Mouse (Mus musculus) C2C12 (cell line): ENCODE measurements around the gene Gm20388. TPM values are rescaled to one million over a fixed set of nuclear protein-coding genes. Genes with fewer than 3 reads are reported as not detected.

Source experiments
- H3K27me3 ChIP-seq: one replicate; pipeline ENCODE4 v1.6.1; 2011; ENCODE audit not compliant: control insufficient read depth, insufficient read depth, insufficient read length
- H3K36me3 ChIP-seq: one replicate; pipeline ENCODE4 v1.6.1; 2011; ENCODE audit not compliant: control insufficient read depth, insufficient read depth
- H3K4me3 ChIP-seq: one replicate; pipeline ENCODE4 v1.5.1; 2011; ENCODE audit warnings: mild to moderate bottlenecking, control low read depth; ENCODE audit not compliant: poor library complexity, insufficient read depth, severe bottlenecking
- H3K79me2 ChIP-seq: one replicate; pipeline ENCODE4 v1.6.1; 2011; ENCODE audit not compliant: control insufficient read depth, insufficient read depth
- H3K79me3 ChIP-seq: one replicate; pipeline ENCODE4 v1.6.1; 2011; ENCODE audit warnings: low read depth, control low read depth
- H3ac ChIP-seq: one replicate; pipeline ENCODE3; 2011; ENCODE audit warnings: low read depth; ENCODE audit not compliant: control insufficient read depth, insufficient read length
- CEBPB ChIP-seq: IDR thresholded peaks from one replicate; pipeline ENCODE4 v1.6.1; 2011; ENCODE audit warnings: low read depth, mild to moderate bottlenecking, control low read depth, moderate library complexity
- CTCF ChIP-seq: IDR thresholded peaks from one replicate; pipeline ENCODE4 v1.5.1; 2011; ENCODE audit not compliant: control insufficient read depth, insufficient read depth, insufficient read length
- FOSL1 ChIP-seq: IDR thresholded peaks from one replicate; pipeline ENCODE4 v1.8.0; 2011; ENCODE audit warnings: mild to moderate bottlenecking, low read length; ENCODE audit not compliant: poor library complexity, insufficient read depth, severe bottlenecking
- MAX ChIP-seq: IDR thresholded peaks from one replicate; pipeline ENCODE4 v1.6.1; 2011; ENCODE audit warnings: mild to moderate bottlenecking, control low read depth
- MYOD1 ChIP-seq: IDR thresholded peaks from one replicate; pipeline ENCODE4 v1.6.1; 2011; ENCODE audit warnings: low read depth; ENCODE audit not compliant: control insufficient read depth, insufficient read length
- MYOG ChIP-seq: IDR thresholded peaks from one replicate; pipeline ENCODE4 v1.6.1; 2011; ENCODE audit not compliant: control insufficient read depth, insufficient read length; ENCODE audit errors: extremely low read depth
- USF1 ChIP-seq: IDR thresholded peaks from one replicate; pipeline ENCODE4 v1.6.1; 2011; ENCODE audit warnings: low read depth, mild to moderate bottlenecking, control low read depth, moderate library complexity
- polyA plus RNA-seq: library from polyadenylated mRNA; unstranded; fragments of >200 nt; fragmentation: generic; extraction: Trizol; gene quantifications from one replicate; pipeline ENCODE4 v1.2.1, GENCODE M21; 2012; ENCODE audit warnings: missing spikeins

Gm20388 gene
- polyA plus RNA-seq, 1 experiment, result 15.0 TPM

DNA sequence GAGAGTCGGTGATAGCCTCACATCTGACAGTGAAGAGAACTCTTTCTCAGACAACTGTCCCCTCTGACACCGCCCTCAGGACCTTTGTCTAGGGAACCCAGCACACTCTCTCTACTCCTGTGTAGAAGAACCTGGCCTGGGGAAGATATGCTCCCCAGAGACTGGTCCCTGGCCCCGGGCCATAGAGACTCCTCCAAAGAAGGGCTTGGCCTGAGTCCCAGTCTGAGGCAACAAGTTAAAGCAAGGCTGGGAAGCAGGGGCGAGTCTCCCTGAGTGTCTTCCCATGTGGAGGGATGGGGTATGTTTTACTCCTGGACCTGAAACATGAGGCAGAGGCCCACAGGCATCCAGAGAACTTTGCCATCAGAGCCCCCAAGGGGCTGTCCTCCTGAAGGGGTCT lies 2935.0 kb downstream of the Gm20388 start:
- H3K79me2 ChIP-seq, result peaks cover 5% of the 10 kb centered on the region
- H3K4me3 ChIP-seq, result no peak overlapping the region
- no peak overlapping the region for H3ac ChIP-seq
- H3K79me3 ChIP-seq, result no peaks in the 10 kb centered on the region
- no peak for TF ChIP-seq MAX
- no peak for TF ChIP-seq FOSL1
- no peak for TF ChIP-seq CTCF
- no peaks in the 10 kb centered on the region for H3K36me3 ChIP-seq
- peaks cover 4% of the 10 kb centered on the region for H3K27me3 ChIP-seq

GRCm38 (mm10) chr8:122847829-122848561 lies 2937.4 kb downstream of the Gm20388 start, which contains the start of gene Cdh15:
TSS of gene Cdh15 (plus strand) at chr8:122847966.
- no peaks in the 10 kb centered on the region for H3K79me3 ChIP-seq
- no peaks in the 10 kb centered on the region for H3K27me3 ChIP-seq
- TF ChIP-seq CTCF (no peak), MAX (peak; percentile 28), MYOD1 (peak; percentile 98)
- peaks cover 13% of the 10 kb centered on the region for H3K79me2 ChIP-seq
- H3K4me3 ChIP-seq, result peak within 1 kb of the TSS; percentile 31
- no peaks in the 10 kb centered on the region for H3K36me3 ChIP-seq
- peak within 1 kb of the TSS; percentile 80 for H3ac ChIP-seq

- H3K79me3 ChIP-seq, result no peaks in the 10 kb centered on the region
- peaks cover 15% of the 10 kb centered on the region for H3K79me2 ChIP-seq
- TF ChIP-seq FOSL1 (no peak), USF1 (no peak), MYOD1 (peak; percentile 85), MAX (no peak), CEBPB (no peak), CTCF (no peak)
- H3K4me3 ChIP-seq, result peak overlapping the region; percentile 31
- H3ac ChIP-seq, result peak overlapping the region; percentile 80
- H3K27me3 ChIP-seq, result no peaks in the 10 kb centered on the region
- H3K36me3 ChIP-seq, result no peaks in the 10 kb centered on the region
These were observed 2938.7 kb downstream of the Gm20388 start for GRCm38 (mm10) chr8:122849152-122849910.

- no peak overlapping the region for H3K4me3 ChIP-seq
- peak overlapping the region; percentile 20 for H3ac ChIP-seq
These were observed 2940.1 kb downstream of the Gm20388 start for GRCm38 (mm10) chr8:122850641-122851240.

GRCm38 (mm10) chr8:122851692-122852545 lies 2941.3 kb downstream of the Gm20388 start:
- Histone ChIP-seq H3ac (no peak overlapping the region), H3K79me2 (peaks cover 15% of the 10 kb centered on the region), H3K27me3 (no peaks in the 10 kb centered on the region), H3K36me3 (no peaks in the 10 kb centered on the region), H3K4me3 (no peak overlapping the region), H3K79me3 (no peaks in the 10 kb centered on the region)
- no peak for TF ChIP-seq MYOG
- TF ChIP-seq USF1, result no peak
- TF ChIP-seq FOSL1, result no peak
- TF ChIP-seq MAX, result peak; percentile 3
- TF ChIP-seq CEBPB, result no peak
- TF ChIP-seq MYOD1, result peak; percentile 77
- TF ChIP-seq CTCF, result no peak

More at GRCm38 (mm10) chr8:122850641-122851240, 2940.1 kb downstream of the Gm20388 start:
- Histone ChIP-seq H3K36me3 (no peaks in the 10 kb centered on the region), H3K27me3 (no peaks in the 10 kb centered on the region), H3K79me3 (no peaks in the 10 kb centered on the region), H3K79me2 (peaks cover 15% of the 10 kb centered on the region)
- peak; percentile 100 for TF ChIP-seq MYOD1
- no peak for TF ChIP-seq MAX
